Mouse (Mus musculus): ENCODE measurements at regions not wholly inside any gene's neighbourhood (a gene's known extent, or its start where the extent isn't known, plus 50 kb on each side); places are given as distances from the start of the nearest gene placed in this dataset.

- no peak for TF ChIP-seq CTCF (IDR thresholded peaks at IDR 0.05; ENCODE audit: control insufficient read depth, insufficient read depth, low read length)
- no peak for TF ChIP-seq POLR2A (IDR thresholded peaks at IDR 0.05; ENCODE audit: borderline replicate concordance, control insufficient read depth, low read depth, low read length)
Observed at GRCm38 (mm10) chr6:51104336-51104735, 328.1 kb upstream of the Nfe2l3 start.

All from bone marrow, adult 2 months (tissue).